Mouse (Mus musculus): ENCODE results near the gene Trmt11. TPM values are rescaled to one million over a fixed set of nuclear protein-coding genes. Genes with fewer than 3 reads are reported as not detected.
"Not testable (repeated sequence)": the region's sequence is repeated elsewhere in the genome, so short reads cannot be mapped to it uniquely, and the experiment has no call there.

Gene Trmt11
- polyA plus RNA-seq, 1 experiment, result 1.7 TPM

DNA sequence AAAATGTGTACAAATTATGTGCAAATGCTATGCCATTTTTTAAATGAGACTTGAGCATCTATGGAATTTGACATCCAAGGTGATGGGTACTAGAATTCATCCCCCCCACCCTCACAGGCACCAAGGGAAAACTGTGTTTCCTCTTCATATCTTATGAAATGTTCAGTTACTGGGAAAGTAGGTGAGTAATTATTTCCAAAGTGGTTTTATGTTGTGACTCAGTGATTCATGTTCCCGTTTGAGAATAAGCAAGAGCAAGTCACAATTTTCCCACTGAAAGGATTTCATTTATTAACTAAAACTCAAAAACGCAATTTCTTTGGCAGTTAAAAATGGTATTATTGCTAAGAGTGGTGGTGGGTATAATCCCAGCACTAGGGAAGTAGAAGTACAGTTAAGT is 95.8 kb downstream of the Trmt11 start:
- no peaks in the 10 kb centered on the region for H3K36me3 ChIP-seq (ENCODE audit: control insufficient read depth, insufficient read depth, low read length)
- 84% methylated on average over 2 of the region's 2 CpGs for WGBS

DNA sequence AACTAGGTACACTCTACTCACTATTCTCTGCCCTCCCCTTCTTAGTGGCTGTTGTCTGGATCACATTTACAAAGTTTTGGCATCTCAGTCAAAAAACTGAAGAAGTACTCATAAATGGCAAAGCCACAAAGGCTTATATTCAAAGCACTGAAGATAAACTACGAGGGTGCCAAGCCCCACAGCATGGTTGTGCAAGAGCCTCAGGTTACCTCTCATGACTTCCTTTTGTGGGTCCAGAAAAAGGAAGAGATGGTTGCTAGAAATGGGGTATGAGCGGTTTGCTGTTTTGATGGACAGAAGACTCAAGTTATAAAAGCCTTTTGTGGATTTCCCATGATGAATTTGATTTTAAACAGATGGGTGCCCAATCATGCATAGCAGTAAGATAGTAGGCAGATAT is 97.4 kb downstream of the Trmt11 start:
- DNase-seq, result no peak
- WGBS, result 8% methylated on average over 2 of the region's 2 CpGs
- Histone ChIP-seq H3K36me3 (ENCODE audit: control insufficient read depth, insufficient read depth, low read length) (no peaks in the 10 kb centered on the region), H3K27me3 (ENCODE audit: control insufficient read depth, insufficient read depth, low read length) (no peaks in the 10 kb centered on the region), H3K4me3 (ENCODE audit: control insufficient read depth, insufficient read depth, low read length) (no peak overlapping the region), H3K27ac (ENCODE audit: control insufficient read depth, insufficient read depth, low read length) (no peak overlapping the region), H3K4me1 (replicated peaks; ENCODE audit: control insufficient read depth, insufficient read depth, low read length) (no peaks in the 10 kb centered on the region)
- no peak for TF ChIP-seq POLR2A (IDR thresholded peaks at IDR 0.05; ENCODE audit: control insufficient read depth, extremely low read depth, insufficient read depth, low read length, poor library complexity)
- TF ChIP-seq CTCF (IDR thresholded peaks at IDR 0.05; ENCODE audit: borderline replicate concordance, control insufficient read depth, extremely low read depth, insufficient read depth, low read length, poor library complexity), result no peak

More for the DNA sequence above, 95.8 kb downstream of the Trmt11 start:
- no peak for TF ChIP-seq CTCF (IDR thresholded peaks at IDR 0.05; ENCODE audit: borderline replicate concordance, control insufficient read depth, extremely low read depth, insufficient read depth, low read length, poor library complexity)
- H3K27me3 ChIP-seq (ENCODE audit: control insufficient read depth, insufficient read depth, low read length), result no peaks in the 10 kb centered on the region
- DNase-seq, result no peak
- H3K27ac ChIP-seq (ENCODE audit: control insufficient read depth, insufficient read depth, low read length), result no peak overlapping the region
- H3K4me3 ChIP-seq (ENCODE audit: control insufficient read depth, insufficient read depth, low read length), result no peak overlapping the region
- no peaks in the 10 kb centered on the region for H3K4me1 ChIP-seq (replicated peaks; ENCODE audit: control insufficient read depth, insufficient read depth, low read length)

DNA sequence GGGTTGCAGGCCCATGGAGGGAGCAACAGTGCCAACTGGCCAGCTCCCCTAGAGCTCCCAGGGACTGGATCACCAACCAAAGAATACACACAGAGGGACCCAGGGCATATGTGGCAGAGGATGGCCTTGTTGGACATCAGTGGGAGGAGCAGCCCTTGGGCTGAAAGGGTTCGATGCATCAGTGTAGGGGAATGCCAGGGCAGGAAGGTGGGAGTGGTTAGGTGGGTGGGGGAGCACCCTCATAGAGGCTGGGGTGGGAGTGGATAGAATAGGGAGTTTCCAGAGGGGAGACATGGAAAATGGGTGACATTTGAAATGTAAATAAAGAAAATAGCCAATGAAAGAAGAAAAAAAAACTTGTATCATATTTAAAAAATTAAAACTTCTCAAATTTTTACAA is 97.8 kb downstream of the Trmt11 start:
- TF ChIP-seq POLR2A (IDR thresholded peaks at IDR 0.05; ENCODE audit: control insufficient read depth, extremely low read depth, insufficient read depth, low read length, poor library complexity) (no peak), CTCF (IDR thresholded peaks at IDR 0.05; ENCODE audit: borderline replicate concordance, control insufficient read depth, extremely low read depth, insufficient read depth, low read length, poor library complexity) (no peak)
- 67% methylated on average over 1 of the region's 1 CpGs for WGBS
- H3K36me3 ChIP-seq (ENCODE audit: control insufficient read depth, insufficient read depth, low read length), result no peaks in the 10 kb centered on the region
- DNase-seq, result no peak
- no peak overlapping the region for H3K4me3 ChIP-seq (ENCODE audit: control insufficient read depth, insufficient read depth, low read length)
- no peaks in the 10 kb centered on the region for H3K4me1 ChIP-seq (replicated peaks; ENCODE audit: control insufficient read depth, insufficient read depth, low read length)
- H3K27ac ChIP-seq (ENCODE audit: control insufficient read depth, insufficient read depth, low read length), result no peak overlapping the region
- H3K27me3 ChIP-seq (ENCODE audit: control insufficient read depth, insufficient read depth, low read length), result no peaks in the 10 kb centered on the region

DNA sequence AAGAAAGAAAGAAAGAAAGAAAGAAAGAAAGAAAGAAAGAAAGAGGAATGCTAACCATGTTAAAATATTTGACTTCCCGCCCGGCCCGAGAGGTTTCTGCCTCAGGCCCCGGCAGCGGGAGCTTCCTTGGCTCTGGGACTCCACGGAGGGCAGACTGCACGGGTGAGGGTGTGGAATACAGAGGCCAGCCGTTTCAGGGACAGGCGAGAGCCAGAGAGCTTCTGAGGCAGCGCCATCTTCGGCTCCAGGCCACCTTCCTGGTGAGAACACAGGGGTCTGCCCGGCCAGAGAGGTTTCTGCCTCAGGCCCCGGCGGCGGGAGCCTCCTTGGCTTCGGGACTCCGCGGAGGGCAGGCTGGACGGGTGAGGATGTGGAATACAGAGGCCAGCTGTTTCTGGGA is 102.3 kb downstream of the Trmt11 start:
- H3K4me1 ChIP-seq (replicated peaks; ENCODE audit: control insufficient read depth, insufficient read depth, low read length); H3K27ac ChIP-seq (ENCODE audit: control insufficient read depth, insufficient read depth, low read length); DNase-seq; H3K27me3 ChIP-seq (ENCODE audit: control insufficient read depth, insufficient read depth, low read length); H3K4me3 ChIP-seq (ENCODE audit: control insufficient read depth, insufficient read depth, low read length); H3K36me3 ChIP-seq (ENCODE audit: control insufficient read depth, insufficient read depth, low read length): not testable (repeated sequence)
- WGBS, result 88% methylated on average over 19 of the region's 19 CpGs

Other genes starting within 250 kb of the Trmt11 start
- 7.7 and 8.8 TPM in 2 replicates for gene Hint3, start 28.9 kb upstream of the Trmt11 start, polyA plus RNA-seq (2012; rRNA removed)
- gene Ncoa7, start 202.6 kb upstream of the Trmt11 start, polyA plus RNA-seq (2012; rRNA removed), result 7.0 and 7.7 TPM in 2 replicates
- gene Hey2, start 242.1 kb upstream of the Trmt11 start, polyA plus RNA-seq (2012; rRNA removed), result 3.6 and 4.9 TPM in 2 replicates

Measured in thymus, adult 2 months (tissue).